Mouse (Mus musculus): Measurements from ENCODE around the gene Adap2.

DNA sequence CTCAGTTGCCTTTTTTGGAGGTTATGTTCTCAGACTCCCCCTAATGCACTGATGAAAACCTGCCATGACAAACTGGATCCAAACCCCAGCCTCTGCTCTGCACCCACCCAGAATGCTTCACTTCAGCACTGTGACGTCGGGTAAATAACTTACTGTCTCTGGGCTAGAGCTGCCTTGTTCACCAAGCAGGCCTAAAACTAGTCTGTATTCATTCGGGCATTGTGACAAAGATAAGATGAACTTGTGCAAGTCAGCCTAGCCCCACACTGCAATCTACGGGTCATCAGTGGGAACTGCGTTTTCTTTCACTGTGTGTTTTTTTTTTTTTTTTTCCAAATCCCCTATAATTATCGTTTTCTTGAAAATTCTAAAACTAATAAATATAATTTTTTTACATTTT lies 6.2 kb upstream of the Adap2 start:
- TF ChIP-seq CTCF (IDR thresholded peaks at IDR 0.05; ENCODE audit: low read depth) (peak; percentile 30), EP300 (IDR thresholded peaks at IDR 0.05; ENCODE audit: low read depth) (no peak)

Measured in liver, postnatal 0 days (tissue).